Mouse (Mus musculus) CD4-positive naive resting alpha-beta T cell, adult 57 days (primary cell): ENCODE results near the gene Ero1lb. TPM values are rescaled to one million over a fixed set of nuclear protein-coding genes. Genes with fewer than 3 reads are reported as not detected.

Source experiments
- total RNA-seq: library from RNA; stranded (reverse); gene quantifications from one replicate; pipeline ENCODE4 v1.2.4, GENCODE M21; 2023

Gene Ero1lb
- total RNA-seq: 20.2 TPM

DNA sequence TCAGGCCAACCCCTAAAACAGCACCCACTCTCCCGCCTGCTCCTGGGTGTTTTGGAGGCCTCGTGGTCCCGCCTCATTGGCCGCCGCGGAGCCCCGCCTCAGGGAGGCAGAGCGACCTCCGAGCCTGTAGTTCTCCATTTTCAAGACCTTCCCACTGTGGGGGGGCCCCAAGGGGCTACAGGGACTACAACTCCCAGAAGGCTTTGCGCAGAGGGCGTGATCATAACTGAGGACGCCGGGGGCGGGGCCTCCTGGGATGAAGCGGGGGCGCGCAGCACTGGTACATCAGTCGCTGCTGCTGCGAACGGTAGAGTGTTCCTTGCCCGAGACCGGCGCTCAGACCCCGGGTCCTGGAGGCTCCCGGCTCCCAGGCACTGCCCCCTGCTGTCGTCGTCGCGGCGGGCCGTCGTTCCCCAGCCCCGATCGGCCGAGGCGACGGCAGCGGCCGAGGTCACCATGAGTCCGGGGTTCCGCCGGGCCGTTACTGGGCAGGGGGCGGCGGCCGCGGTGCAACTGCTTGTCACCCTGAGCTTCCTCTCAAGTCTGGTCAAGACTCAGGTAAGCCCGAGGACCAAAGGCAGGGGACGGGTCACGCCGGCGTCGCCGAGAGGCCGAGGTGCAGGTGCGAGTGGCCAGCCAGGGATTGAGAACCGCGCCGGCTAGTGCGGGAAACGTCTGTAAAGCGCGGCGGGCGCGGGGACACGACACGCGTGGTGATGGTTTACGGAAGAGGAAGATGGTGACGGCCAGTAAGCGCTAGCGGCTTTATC lies at the start of gene Ero1lb:
Gene Ero1lb, plus strand, starts transcription at position 254 of the 770 bp plus-strand sequence.

DNA sequence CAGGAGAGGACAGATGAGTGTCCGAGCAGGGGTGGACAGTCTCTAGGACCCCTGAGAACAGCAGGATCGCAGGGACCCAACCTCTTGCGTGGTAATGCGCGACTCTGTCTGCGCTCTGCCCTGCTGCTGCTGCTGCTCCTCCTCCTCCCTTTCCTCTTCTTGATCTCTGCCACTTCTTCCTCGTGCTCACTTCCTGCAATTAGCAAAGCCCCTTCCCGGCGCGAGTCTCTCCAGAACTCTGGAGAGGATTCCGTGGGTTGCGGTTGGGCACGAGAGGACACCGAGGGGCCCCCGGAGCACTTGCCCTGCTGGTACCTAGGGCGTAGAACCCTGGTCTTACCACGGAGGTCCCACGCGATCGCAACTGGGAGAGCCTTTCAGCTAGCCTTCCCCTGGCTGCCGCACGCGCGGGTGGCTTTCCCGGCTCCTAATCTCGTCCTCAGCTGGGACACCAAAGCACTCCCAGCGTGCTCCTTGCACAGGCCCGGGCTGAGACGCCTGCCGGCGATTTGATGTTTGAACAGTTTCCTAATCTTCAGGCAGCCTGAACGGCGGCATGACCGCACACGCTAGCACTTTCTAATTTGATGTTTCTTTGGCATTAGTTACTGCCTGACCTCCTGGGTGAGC lies 45.6 kb upstream of the Ero1lb start, which contains the start of gene Edaradd:
Gene Edaradd, minus strand, starts transcription at position 484 of the 630 bp plus-strand sequence.

Other genes with a start within 250 kb of the Ero1lb start
- 16.3 TPM for gene Actn2, start 225.1 kb upstream of the Ero1lb start, total RNA-seq
- 90.2 TPM for gene Heatr1, start 170.8 kb upstream of the Ero1lb start, total RNA-seq
- 71.5 TPM for gene Lgals8, start 100.9 kb upstream of the Ero1lb start, total RNA-seq
- 0.95 TPM for gene Edaradd, start 45.4 kb upstream of the Ero1lb start, total RNA-seq
- not detected for gene Prl2c3, start 234.2 kb downstream of the Ero1lb start, total RNA-seq